Mouse (Mus musculus) erythroblast, embryonic 14.5 days (primary cell): Measurements from ENCODE around the gene Gm10521. TPM values are rescaled to one million over a fixed set of nuclear protein-coding genes. Genes with fewer than 3 reads are reported as not detected.

Source experiments
- H3K27me3 ChIP-seq: 2 replicates; pipeline ENCODE4 v1.6.1; 2012; ENCODE audit warnings: inconsistent platforms; ENCODE audit not compliant: control insufficient read depth
- H3K36me3 ChIP-seq: 2 replicates; pipeline ENCODE4 v1.6.1; 2012; ENCODE audit warnings: mild to moderate bottlenecking, inconsistent platforms; ENCODE audit not compliant: control insufficient read depth
- H3K4me1 ChIP-seq: 2 replicates; pipeline ENCODE4 v1.6.1; 2012; ENCODE audit warnings: inconsistent platforms; ENCODE audit not compliant: control insufficient read depth
- H3K4me3 ChIP-seq: replicated peaks from 2 replicates; pipeline ENCODE3; 2012; ENCODE audit warnings: moderate library complexity, mild to moderate bottlenecking, inconsistent platforms
- H3K9me3 ChIP-seq: 2 replicates; pipeline ENCODE4 v1.6.1; 2012; ENCODE audit warnings: low read length, inconsistent platforms, mixed read lengths; ENCODE audit not compliant: control insufficient read depth
- GATA1 ChIP-seq: IDR thresholded peaks from 2 replicates; pipeline ENCODE4 v1.6.1; 2012; ENCODE audit warnings: low read length, inconsistent platforms, mixed read lengths
- TAL1 ChIP-seq: IDR thresholded peaks from 3 replicates; pipeline ENCODE4 v1.6.1; 2012; ENCODE audit warnings: low read length, inconsistent platforms, mixed read lengths
- polyA plus RNA-seq: library from polyadenylated mRNA; stranded (reverse); fragments of >175 nt; gene quantifications from 2 replicates; pipeline ENCODE4 v1.2.3, GENCODE M21; 2012

Gene Gm10521
- polyA plus RNA-seq, 1 experiment, result not detected

DNA sequence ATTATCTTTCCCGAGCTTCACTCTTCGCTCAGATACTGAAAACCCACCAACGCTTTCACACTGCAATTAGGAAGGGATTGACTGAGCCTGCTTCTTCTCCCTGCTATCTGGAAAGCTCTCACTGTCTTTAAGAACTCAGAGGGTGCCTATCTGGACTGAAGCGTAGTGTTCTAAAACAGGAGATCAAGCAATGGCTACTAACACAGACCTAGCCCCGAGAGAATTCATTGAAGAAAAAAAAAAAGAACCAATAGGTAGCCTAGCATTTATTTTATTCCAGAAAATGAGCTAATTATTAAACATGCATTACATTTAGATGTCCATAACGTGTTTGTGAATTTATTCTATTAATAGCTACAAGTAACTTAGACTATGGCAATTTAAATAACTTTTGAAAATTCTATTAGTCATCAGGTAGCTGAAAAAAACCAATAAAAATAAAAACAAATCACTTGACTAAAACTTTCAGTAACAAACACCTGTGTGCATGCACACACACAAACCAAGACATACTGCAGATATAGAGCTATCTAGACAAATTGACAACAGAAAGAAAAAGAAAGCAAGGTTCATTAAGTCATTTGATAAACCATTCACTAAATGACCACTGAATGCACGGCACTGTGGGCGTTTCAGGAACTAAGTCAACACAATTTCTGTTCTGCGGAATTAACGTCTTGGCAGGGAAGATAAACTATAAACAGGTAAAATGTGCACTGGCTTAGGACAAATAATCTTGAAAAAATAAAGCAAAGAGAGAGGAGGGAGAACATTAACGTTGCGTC is 22.9 kb downstream of the Gm10521 start:
- H3K4me1 ChIP-seq, result no peaks in the 10 kb centered on the region
- no peaks in the 10 kb centered on the region for H3K27me3 ChIP-seq
- H3K4me3 ChIP-seq, result no peak overlapping the region
- H3K9me3 ChIP-seq, result no peaks in the 10 kb centered on the region
- TF ChIP-seq GATA1 (no peak), TAL1 (no peak)
- no peaks in the 10 kb centered on the region for H3K36me3 ChIP-seq

DNA sequence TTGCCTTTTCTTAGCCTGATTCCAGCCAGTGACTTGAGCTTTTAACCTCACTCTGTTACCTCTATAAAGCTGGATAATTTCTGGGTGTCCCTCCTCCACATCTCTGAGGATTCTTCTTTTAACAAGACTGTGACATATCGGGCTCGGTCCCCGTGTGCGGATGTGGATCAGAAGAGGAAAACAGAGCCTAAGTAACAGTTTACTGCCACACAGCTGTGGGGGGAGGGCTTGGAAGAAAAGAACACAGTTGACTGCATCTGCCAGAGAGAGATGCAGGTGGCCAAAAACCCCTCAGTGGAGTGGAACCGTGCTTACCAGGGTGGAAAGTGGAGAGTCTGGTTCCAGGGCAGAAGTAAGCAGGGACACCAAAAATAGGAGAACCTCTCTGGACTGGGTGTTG is 23.7 kb downstream of the Gm10521 start:
- H3K4me3 ChIP-seq, result no peak overlapping the region
- TF ChIP-seq TAL1 (no peak), GATA1 (no peak)
- H3K27me3 ChIP-seq, result no peaks in the 10 kb centered on the region
- H3K9me3 ChIP-seq, result no peaks in the 10 kb centered on the region
- no peaks in the 10 kb centered on the region for H3K4me1 ChIP-seq
- H3K36me3 ChIP-seq, result no peaks in the 10 kb centered on the region

DNA sequence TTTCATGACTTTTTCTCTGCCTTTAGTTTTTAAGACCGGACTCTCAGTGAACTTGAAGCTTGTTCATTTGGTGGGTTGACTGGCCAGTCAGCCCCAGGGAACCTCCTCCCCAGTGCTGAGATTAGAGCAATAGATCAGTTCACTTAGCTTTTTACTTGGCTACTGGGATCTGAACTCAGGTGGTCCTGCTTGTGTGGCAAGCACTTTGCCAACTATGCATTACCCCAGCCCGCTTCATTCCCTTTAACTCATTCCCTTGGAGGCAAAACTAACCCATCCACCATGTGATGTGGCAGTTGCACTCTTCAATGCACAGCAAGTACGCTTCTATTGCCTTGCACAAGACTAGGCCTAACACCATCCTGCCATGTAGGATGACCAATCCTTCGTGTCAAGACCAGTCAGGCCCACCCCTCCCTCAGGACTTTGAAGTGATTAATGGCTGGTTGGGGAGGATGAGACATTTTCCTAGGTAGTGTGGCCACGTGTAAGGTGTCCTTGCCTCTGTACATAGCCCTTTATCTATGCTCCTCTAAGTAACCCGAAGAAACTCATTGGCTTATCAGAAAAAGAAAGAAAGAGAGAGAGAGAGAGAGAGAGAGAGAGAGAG is 24.5 kb downstream of the Gm10521 start:
- TF ChIP-seq TAL1, result no peak
- no peak for TF ChIP-seq GATA1
- Histone ChIP-seq H3K4me3 (no peak overlapping the region), H3K4me1 (no peaks in the 10 kb centered on the region), H3K36me3 (no peaks in the 10 kb centered on the region), H3K9me3 (no peaks in the 10 kb centered on the region), H3K27me3 (no peaks in the 10 kb centered on the region)

DNA sequence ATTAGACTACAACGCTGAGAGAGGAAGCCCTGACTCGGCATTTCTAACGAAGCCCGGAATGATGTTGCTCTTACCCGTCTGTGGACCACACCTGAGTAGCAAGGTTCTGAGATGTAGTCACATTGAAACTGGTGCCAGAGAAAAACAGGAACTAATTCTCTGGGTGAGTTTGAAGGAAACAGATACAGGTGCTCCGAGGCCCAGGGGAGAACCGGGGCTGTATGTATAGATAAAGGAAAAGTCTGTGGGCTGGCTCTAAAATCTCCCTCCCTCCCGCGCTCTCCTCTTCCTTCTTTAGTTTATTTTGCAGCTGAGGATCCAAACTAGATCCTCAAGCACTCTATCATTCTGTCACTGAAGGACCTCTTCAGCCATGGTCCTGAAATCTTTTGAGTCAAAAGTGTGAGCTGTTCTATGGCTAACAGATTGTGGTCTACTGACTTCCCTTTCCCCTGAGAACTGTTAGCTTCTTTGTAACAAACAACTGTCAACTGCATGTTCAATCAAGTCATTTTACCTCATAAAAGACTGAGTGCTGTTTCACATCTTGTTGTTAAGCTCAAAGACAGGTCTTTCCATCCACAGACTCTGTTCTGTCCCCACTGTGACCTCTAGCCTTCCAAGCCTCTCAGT is 25.6 kb downstream of the Gm10521 start:
- H3K4me1 ChIP-seq, result no peaks in the 10 kb centered on the region
- no peaks in the 10 kb centered on the region for H3K27me3 ChIP-seq
- H3K36me3 ChIP-seq, result no peaks in the 10 kb centered on the region
- no peak overlapping the region for H3K4me3 ChIP-seq
- no peaks in the 10 kb centered on the region for H3K9me3 ChIP-seq
- TF ChIP-seq GATA1 (no peak), TAL1 (no peak)

DNA sequence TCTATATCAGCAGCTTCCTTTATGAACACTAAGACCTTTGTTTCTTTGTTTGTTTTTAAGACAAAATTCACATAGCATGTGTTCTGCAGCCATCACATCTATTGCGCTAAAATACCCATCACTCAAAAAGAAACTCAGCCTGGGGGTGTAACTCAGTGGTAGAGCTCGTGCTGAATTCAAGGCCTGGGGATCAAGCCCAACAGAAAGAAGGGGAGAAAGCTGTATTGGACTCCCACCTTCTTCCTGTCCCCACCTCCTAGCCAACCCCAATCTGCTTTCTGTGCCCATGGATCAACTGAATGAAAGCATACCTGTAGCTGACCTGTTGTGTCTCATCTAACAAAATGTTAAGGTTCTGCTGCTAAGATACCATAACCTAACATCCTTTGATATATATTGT is 26.2 kb downstream of the Gm10521 start:
- H3K36me3 ChIP-seq, result no peaks in the 10 kb centered on the region
- H3K9me3 ChIP-seq, result no peaks in the 10 kb centered on the region
- no peaks in the 10 kb centered on the region for H3K27me3 ChIP-seq
- no peak for TF ChIP-seq GATA1
- no peak for TF ChIP-seq TAL1
- H3K4me1 ChIP-seq, result no peaks in the 10 kb centered on the region
- no peak overlapping the region for H3K4me3 ChIP-seq

DNA sequence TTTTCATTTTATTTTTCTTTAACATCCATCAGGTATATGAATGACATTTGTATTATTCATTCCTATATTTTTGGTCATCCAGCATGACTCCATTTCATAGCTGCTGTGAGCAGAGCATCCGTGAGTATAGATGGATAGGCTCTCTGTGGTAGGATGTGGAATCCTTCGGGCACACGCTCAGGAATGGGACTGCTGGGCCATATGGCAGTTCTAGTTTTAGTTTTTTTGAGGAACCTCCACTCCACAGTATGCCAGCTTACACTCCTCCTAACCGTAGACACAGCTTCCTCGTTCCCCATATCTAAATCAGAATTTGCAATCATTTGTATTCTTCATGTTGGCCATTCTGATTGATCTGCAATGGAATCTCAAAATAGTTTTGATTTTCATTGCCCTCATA is 27.4 kb downstream of the Gm10521 start:
- Histone ChIP-seq H3K36me3 (no peaks in the 10 kb centered on the region), H3K9me3 (no peaks in the 10 kb centered on the region), H3K4me3 (no peak overlapping the region), H3K27me3 (no peaks in the 10 kb centered on the region), H3K4me1 (no peaks in the 10 kb centered on the region)
- TF ChIP-seq GATA1 (no peak), TAL1 (no peak)

DNA sequence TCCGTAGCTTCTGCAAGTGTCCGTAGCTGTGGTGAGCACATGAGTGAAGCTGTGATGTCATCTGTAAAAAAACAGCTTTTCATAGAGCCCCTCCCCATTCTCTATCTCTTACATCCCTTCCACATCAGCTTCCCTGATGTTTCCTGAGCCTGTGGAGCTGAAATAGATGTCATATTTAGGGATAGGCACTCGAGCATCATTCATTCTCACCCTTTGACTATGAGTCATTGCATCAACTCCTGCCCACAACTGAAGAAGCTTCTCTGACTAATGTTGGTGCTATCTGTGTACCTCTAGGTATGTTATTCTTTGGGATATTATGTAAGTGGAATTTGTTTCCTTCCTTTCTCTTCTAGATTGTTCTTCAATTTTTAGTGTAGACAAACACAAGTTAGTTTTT is 29.4 kb downstream of the Gm10521 start:
- no peaks in the 10 kb centered on the region for H3K9me3 ChIP-seq
- H3K27me3 ChIP-seq, result no peaks in the 10 kb centered on the region
- H3K4me3 ChIP-seq, result no peak overlapping the region
- no peaks in the 10 kb centered on the region for H3K4me1 ChIP-seq
- no peaks in the 10 kb centered on the region for H3K36me3 ChIP-seq
- TF ChIP-seq TAL1 (no peak), GATA1 (no peak)

DNA sequence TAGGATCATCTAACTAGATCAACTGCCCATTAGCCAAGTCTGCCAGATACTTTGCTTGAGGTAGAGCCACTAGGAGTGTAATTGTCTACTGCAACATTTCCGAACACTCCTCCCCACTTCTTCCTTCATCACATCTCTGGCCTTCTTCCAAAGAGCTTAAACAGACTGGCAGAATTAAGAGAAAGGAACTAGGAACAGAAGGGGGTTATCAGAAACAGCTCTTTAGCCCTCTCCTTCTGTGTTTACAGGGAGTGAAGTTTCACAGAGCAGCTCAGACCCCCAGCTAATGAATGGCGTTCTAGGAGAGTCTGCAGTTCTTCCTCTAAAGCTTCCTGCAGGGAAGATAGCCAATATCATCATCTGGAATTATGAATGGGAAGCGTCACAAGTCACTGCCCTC is 38.4 kb downstream of the Gm10521 start:
- Histone ChIP-seq H3K4me3 (no peak overlapping the region), H3K36me3 (no peaks in the 10 kb centered on the region), H3K27me3 (no peaks in the 10 kb centered on the region), H3K4me1 (no peaks in the 10 kb centered on the region), H3K9me3 (no peaks in the 10 kb centered on the region)
- TF ChIP-seq GATA1 (no peak), TAL1 (no peak)
